Mouse (Mus musculus) cortical plate, adult 2 months (tissue): Measurements from ENCODE around the gene Clcf1. TPM values are rescaled to one million over a fixed set of nuclear protein-coding genes. Genes with fewer than 3 reads are reported as not detected.

Source experiments
- H3K27ac ChIP-seq: fragments of 200-500 bp; 2 replicates; pipeline ENCODE4 v1.5.1; 2012; ENCODE audit warnings: low read length, control low read depth, inconsistent platforms; ENCODE audit not compliant: insufficient read depth
- H3K4me1 ChIP-seq: fragments of 200-500 bp; 2 replicates; pipeline ENCODE4 v1.6.1; 2011; ENCODE audit warnings: low read length; ENCODE audit not compliant: control insufficient read depth, insufficient read depth
- H3K4me3 ChIP-seq: fragments of 200-500 bp; 2 replicates; pipeline ENCODE4 v1.5.1; 2011; ENCODE audit warnings: mild to moderate bottlenecking, low read length, control low read depth; ENCODE audit not compliant: insufficient read depth
- CTCF ChIP-seq: fragments of 200-500 bp; IDR thresholded peaks from 2 replicates; pipeline ENCODE4 v1.5.1; 2011; ENCODE audit warnings: mild to moderate bottlenecking, control low read depth, low read length; ENCODE audit not compliant: insufficient read depth; ENCODE audit errors: extremely low read depth
- POLR2A ChIP-seq: fragments of 200-500 bp; IDR thresholded peaks from 2 replicates; pipeline ENCODE4 v1.6.1; 2011; ENCODE audit warnings: mild to moderate bottlenecking, low read length, control low read depth; ENCODE audit not compliant: insufficient read depth; ENCODE audit errors: extremely low read depth
- polyA plus RNA-seq: library from polyadenylated mRNA; depleted of rRNA; stranded (reverse); fragments of >200 nt; gene quantifications from 2 replicates; pipeline ENCODE4 v1.2.3, GENCODE M21; 2012; rRNA removed

The Clcf1 gene
- polyA plus RNA-seq, 1 experiment = 2.4 TPM

DNA sequence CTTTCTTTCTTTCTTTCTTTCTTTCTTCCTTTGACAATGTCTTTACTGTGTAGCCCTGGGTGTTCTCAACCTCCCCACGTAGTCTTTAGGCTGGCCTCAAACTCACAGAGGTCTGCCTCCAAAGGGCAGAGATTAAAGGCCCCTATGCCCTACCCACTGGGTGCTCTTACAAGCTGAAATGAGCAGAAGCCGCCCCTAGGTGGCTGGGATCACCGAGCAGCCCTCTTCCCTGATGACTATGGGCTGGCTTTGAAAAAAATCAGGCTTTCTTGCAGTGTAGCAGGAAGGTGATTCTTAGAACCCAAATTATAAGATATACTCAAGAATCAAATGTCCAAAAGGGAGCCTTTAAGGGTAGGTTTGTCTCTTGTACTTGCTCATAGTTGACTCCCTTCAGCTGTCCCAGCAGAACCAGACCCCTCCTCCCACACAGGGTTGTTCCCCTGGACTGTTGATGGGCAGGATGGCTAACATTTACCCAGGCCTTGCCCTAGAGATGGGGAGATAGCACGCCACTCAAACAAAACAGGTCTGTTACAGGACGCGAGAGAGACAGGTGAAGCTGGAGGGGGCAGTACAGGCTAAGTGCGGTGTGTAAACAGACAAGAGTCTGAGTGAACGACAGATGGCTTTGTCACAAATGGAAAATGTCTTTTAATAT is 47.1 kb downstream of the Clcf1 start:
- no peak overlapping the region for H3K27ac ChIP-seq
- TF ChIP-seq CTCF (no peak), POLR2A (no peak)
- no peak overlapping the region for H3K4me3 ChIP-seq
- no peaks in the 10 kb centered on the region for H3K4me1 ChIP-seq

DNA sequence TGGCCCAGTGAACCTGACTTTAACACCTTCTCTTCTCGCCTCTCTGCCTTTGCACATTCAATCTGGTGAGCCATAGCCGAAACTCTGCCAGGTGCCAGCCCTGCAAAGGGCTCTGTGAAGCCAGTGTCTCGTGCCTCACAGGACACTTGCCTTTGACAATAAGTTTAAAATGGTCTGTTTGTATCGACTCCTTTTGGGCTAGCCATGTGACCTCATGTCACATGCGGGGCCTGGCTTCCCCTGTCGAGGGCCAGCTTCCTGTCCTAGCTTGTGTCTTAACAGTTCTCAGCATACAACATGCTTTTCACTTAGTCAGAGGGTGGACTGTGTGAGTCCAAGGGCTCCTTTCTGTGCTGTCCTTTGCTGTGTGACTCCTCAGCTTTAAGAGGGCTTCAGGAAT is 48.7 kb downstream of the Clcf1 start:
- Histone ChIP-seq H3K4me1 (no peaks in the 10 kb centered on the region), H3K27ac (no peak overlapping the region), H3K4me3 (no peak overlapping the region)
- TF ChIP-seq POLR2A = no peak
- TF ChIP-seq CTCF = no peak

DNA sequence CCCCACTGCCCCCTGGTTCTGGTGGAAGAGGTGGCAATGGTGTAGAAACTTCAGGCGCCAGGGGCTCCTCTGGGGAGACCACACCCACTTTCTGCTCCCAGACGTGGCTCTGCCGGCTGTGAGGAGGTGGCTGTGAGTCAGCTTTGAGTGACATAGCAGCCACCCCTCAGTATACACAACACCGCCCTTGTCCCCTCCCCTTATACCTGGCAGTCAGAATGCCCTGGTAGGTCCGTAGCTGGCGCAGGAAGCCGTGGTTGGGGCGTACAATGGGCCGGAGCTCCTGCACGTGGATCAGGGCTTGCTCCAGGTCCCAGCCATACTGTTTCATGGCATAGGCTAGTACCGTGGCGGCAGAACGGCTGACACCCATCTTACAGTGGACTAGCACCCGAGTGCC is 49.7 kb downstream of the Clcf1 start:
- Histone ChIP-seq H3K4me3 (no peak overlapping the region), H3K27ac (no peak overlapping the region), H3K4me1 (no peaks in the 10 kb centered on the region)
- TF ChIP-seq CTCF (no peak), POLR2A (no peak)

DNA sequence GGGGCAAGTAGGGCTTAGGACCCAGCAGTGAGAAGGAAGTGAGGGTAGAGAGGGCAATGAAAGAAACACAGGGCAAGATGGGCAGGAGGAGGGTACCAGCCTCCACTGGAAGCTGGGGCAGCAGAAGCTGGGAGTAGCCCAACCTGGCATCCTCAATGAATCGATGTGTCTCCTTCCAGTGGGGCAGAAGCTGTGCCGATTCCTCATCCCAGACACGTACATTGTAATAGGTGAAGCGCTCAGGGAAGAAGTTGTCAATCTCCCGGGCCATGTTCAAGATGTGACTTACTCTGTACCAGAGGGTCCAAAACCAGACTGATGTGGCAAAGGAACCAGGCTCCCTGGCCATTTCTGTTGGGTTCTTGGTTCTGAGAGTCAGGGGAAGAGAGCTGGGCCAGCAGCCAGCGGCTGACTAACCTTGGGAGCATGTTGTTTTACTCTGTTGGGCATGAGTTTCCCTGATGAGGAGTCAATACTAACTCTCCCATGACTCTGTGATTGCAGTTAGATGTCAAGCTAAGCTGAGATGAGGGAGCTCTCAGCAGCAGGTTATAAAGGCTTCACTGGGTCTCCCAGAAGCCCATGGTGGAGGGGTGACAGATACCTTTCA is 50.2 kb downstream of the Clcf1 start:
- Histone ChIP-seq H3K4me3 (no peak overlapping the region), H3K4me1 (no peaks in the 10 kb centered on the region), H3K27ac (no peak overlapping the region)
- TF ChIP-seq POLR2A (no peak), CTCF (no peak)

DNA sequence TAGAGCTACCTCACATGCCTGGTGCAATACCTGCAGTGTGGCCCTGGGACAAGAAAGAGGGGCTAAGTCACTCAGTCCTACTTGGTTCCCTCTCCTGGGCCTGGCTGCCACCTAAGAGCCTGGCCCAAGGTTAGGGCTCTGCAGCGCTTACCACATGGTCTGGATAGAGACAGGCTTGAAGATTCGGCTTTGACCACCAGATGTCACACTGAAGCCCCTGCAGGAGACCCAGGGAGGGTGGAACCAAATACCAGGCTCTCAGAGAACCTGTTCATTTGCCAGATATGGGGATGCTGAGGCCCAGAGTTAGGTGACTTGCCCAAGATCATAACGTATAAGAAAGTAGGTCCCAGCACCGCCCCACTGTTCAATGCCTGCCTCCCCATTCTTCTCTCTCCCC is 51.9 kb downstream of the Clcf1 start:
- no peak overlapping the region for H3K27ac ChIP-seq
- no peak overlapping the region for H3K4me3 ChIP-seq
- TF ChIP-seq CTCF (no peak), POLR2A (no peak)
- no peaks in the 10 kb centered on the region for H3K4me1 ChIP-seq

DNA sequence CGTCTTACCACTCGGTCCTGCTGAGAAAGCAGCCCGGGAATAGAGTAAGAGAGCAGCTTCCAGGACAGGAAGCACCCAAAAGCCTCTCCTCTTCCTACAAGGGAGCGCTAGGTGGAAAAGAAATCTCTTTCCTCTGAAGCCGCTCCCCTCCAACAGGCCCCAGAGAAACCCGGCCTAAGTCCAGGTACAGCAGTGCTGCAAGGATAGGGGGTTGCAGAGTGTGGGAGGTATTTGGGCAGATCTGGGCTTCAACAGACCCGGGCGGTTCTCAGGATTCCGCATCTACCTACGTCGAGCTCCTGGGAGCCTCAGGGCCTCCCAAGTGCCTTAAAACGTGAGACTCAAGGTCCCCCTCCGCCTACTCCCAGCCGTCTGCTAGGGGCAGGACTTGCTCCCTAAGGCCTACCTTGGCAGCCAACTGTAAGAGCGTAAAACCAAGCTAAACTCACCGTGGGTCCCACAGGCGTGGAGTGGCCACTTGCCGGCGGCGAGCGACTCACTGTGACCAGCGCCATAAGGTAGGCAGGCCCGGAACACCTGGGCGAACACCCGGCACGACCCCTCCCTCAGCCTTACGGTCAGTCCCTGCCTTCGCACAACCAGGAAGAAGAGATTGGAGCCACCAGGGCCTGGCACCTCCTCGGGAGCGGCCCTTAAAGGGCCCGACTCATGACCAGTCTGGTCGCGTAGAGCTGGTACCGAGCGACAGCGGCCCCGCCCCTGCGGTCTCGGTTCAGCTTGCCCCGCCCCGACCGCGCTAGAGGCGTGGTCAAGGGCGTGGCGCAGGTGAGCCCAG is 54.7 kb downstream of the Clcf1 start, which contains the start of gene Ssh3:
Gene Ssh3, minus strand, starts transcription at position 615 of the 796 bp plus-strand sequence.
- H3K4me1 ChIP-seq = no peaks in the 10 kb centered on the region
- TF ChIP-seq CTCF = no peak
- peak; percentile 38; the same call in 1 of the 2 replicates for TF ChIP-seq POLR2A
- H3K27ac ChIP-seq = peak within 1 kb of the TSS; percentile 38; the same call in 1 of the 2 replicates
- peak within 1 kb of the TSS; percentile 78 for H3K4me3 ChIP-seq

DNA sequence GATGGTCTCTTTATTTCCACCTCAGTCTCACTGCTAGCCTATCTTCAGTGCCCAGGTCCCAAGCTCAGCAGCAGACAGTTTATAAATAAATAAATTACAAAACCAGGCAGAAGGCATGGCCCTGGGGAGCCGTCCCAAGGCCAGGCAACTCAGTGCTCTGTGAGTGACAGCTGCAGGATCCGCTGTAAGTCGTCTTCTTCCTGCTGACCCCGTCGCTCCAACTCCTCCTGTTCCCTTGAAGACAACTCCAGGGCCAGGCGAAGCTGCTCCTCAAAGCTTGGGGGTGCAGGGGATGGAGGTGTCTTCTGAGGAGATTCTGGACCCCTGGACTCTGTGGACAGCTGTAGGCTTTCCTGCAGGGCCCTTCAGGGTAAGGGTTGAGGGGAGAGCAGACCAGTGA is 56.1 kb downstream of the Clcf1 start:
- TF ChIP-seq POLR2A = no peak
- no peak for TF ChIP-seq CTCF
- Histone ChIP-seq H3K27ac (no peak overlapping the region), H3K4me1 (no peaks in the 10 kb centered on the region), H3K4me3 (no peak overlapping the region)

DNA sequence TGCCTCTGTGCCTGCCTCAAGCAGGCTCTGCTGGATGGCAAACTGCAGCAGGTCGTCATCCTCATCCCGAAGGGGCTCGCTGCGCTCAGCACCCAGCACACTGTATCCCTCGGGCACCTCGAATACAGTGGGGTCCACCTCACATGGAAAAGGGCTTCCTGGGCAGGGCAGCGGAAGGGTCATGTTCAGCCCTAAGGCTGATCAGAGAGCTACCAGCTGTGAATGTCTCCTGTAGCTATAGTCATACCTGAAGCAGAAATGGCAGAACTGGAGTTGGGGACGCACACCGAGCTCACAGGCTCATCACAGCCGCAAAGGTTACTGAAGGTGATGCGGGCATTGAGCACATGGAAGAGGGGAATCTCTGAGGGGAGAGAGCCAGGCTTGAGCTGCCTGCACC is 56.9 kb downstream of the Clcf1 start:
- Histone ChIP-seq H3K4me3 (no peak overlapping the region), H3K27ac (no peak overlapping the region), H3K4me1 (no peaks in the 10 kb centered on the region)
- no peak for TF ChIP-seq POLR2A
- TF ChIP-seq CTCF = no peak

Other genes with a start within 250 kb of the Clcf1 start
- gene Aldh3b2, start 241.9 kb upstream of the Clcf1 start, polyA plus RNA-seq = 2.1 and 2.4 TPM in 2 replicates
- gene Acy3, start 227.7 kb upstream of the Clcf1 start, polyA plus RNA-seq = 4.1 and 4.6 TPM in 2 replicates
- gene Tbx10, start 221.5 kb upstream of the Clcf1 start, polyA plus RNA-seq = not detected in 2 replicates
- gene Nudt8, start 213.7 kb upstream of the Clcf1 start, polyA plus RNA-seq = 4.7 and 7.6 TPM in 2 replicates
- gene Gm49405, start 213.6 kb upstream of the Clcf1 start, polyA plus RNA-seq = 3.1 and 3.2 TPM in 2 replicates
- gene Doc2g, start 210.9 kb upstream of the Clcf1 start, polyA plus RNA-seq = 9.4 and 11.7 TPM in 2 replicates
- gene Ndufv1, start 201.4 kb upstream of the Clcf1 start, polyA plus RNA-seq = 260 and 262 TPM in 2 replicates
- 511 and 557 TPM in 2 replicates for gene Gstp1, start 176.3 kb upstream of the Clcf1 start, polyA plus RNA-seq
- 11.7 and 12.9 TPM in 2 replicates for gene Gstp2, start 168.2 kb upstream of the Clcf1 start, polyA plus RNA-seq
- not detected in 2 replicates for gene Gstp3, start 154.7 kb upstream of the Clcf1 start, polyA plus RNA-seq
- not detected in 2 replicates for gene Cabp2, start 132.7 kb upstream of the Clcf1 start, polyA plus RNA-seq
- gene Cdk2ap2, start 117.1 kb upstream of the Clcf1 start, polyA plus RNA-seq = 44.3 and 47.3 TPM in 2 replicates
- gene Pitpnm1, start 114.2 kb upstream of the Clcf1 start, polyA plus RNA-seq = 293 and 340 TPM in 2 replicates
- gene Aip, start 88.4 kb upstream of the Clcf1 start, polyA plus RNA-seq = 167 and 180 TPM in 2 replicates
- gene Gpr152, start 74.5 kb upstream of the Clcf1 start, polyA plus RNA-seq = 0.04 TPM in 2 replicates
- 0.08 and 0.17 TPM in 2 replicates for gene Cabp4, start 70.2 kb upstream of the Clcf1 start, polyA plus RNA-seq
- 207 and 236 TPM in 2 replicates for gene Coro1b, start 65.6 kb upstream of the Clcf1 start, polyA plus RNA-seq
- gene Ptprcap, start 60.6 kb upstream of the Clcf1 start, polyA plus RNA-seq = 1.3 and 1.6 TPM in 2 replicates
- gene Rps6kb2, start 50.9 kb upstream of the Clcf1 start, polyA plus RNA-seq = 79.5 and 91.7 TPM in 2 replicates
- gene Carns1, start 38.8 kb upstream of the Clcf1 start, polyA plus RNA-seq = 13.4 and 21.4 TPM in 2 replicates
- gene Tbc1d10c, start 23.0 kb upstream of the Clcf1 start, polyA plus RNA-seq = 2.2 and 2.4 TPM in 2 replicates
- gene Ppp1ca, start 22.2 kb upstream of the Clcf1 start, polyA plus RNA-seq = 385 and 421 TPM in 2 replicates
- 17.3 and 18.4 TPM in 2 replicates for gene Rad9a, start 12.6 kb upstream of the Clcf1 start, polyA plus RNA-seq
- not detected in 2 replicates for gene AC109138.7, start 119 bp downstream of the Clcf1 start, polyA plus RNA-seq
- 38.9 and 39.7 TPM in 2 replicates for gene Pold4, start 17.7 kb downstream of the Clcf1 start, polyA plus RNA-seq
- 148 and 177 TPM in 2 replicates for gene Ssh3, start 54.9 kb downstream of the Clcf1 start, polyA plus RNA-seq
- gene Ankrd13d, start 68.9 kb downstream of the Clcf1 start, polyA plus RNA-seq = 76.1 and 85.9 TPM in 2 replicates
- 220 and 239 TPM in 2 replicates for gene Grk2, start 92.0 kb downstream of the Clcf1 start, polyA plus RNA-seq
- gene Kdm2a, start 184.0 kb downstream of the Clcf1 start, polyA plus RNA-seq = 66.1 and 66.2 TPM in 2 replicates
- gene Rhod, start 225.2 kb downstream of the Clcf1 start, polyA plus RNA-seq = 1.3 TPM in 2 replicates